32 mouse cellular contexts compared by ENCODE assay signal in the genomic region with DNA sequence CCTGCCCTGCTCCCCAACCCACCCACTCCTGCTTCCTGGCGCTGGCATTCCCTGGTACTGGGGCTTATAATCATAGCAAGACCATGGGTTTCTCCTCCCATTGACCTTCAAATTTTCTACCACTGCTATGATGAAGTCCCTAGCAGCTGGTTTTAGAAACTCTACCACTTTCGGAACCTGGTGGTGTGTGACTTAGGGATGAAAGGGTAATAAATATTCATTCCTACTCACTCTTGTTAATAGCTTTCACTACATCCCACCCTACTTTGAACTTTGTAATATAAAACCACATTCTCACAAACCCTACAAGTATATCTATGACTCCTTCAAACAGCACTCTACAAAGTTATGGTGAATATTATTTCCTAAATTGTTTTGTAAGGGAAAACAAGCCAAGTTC.
"Had no signal": no experiment of that assay in that cellular context is flagged by ENCODE, and none has a peak within 500 bp of the region (broad histone marks: within the 10 kb centered on the region; RNA-seq: fewer than 3 reads in every experiment).

No protein-coding gene starts in this region.

- H3K27ac ChIP-seq: limb, embryonic 10.5 days; limb, embryonic 12.5 days; limb, embryonic 13.5 days; limb, embryonic 15.5 days; liver, embryonic 12.5 days; liver, embryonic 13.5 days; liver, embryonic 14.5 days; liver, embryonic 15.5 days; lung, embryonic 15.5 days; macrophage; midbrain, embryonic 10.5 days; midbrain, embryonic 12.5 days; midbrain, embryonic 13.5 days; midbrain, embryonic 15.5 days; neural tube, embryonic 12.5 days had no signal

- H3K36me3 ChIP-seq: limb, embryonic 10.5 days; limb, embryonic 12.5 days; limb, embryonic 13.5 days; limb, embryonic 15.5 days; liver, embryonic 12.5 days; liver, embryonic 13.5 days; liver, embryonic 15.5 days; lung, embryonic 15.5 days; midbrain, embryonic 10.5 days; midbrain, embryonic 12.5 days; midbrain, embryonic 13.5 days; midbrain, embryonic 15.5 days; neural tube, embryonic 12.5 days had no signal

- ATAC-seq: liver, embryonic 12.5 days; liver, postnatal 0 days; lung, postnatal 0 days; midbrain, embryonic 13.5 days; midbrain, embryonic 15.5 days; midbrain, embryonic 16.5 days had no signal

- H3K4me1 ChIP-seq: limb, embryonic 10.5 days; limb, embryonic 12.5 days; limb, embryonic 13.5 days; limb, embryonic 15.5 days; liver, embryonic 12.5 days; liver, embryonic 13.5 days; liver, embryonic 15.5 days; lung, embryonic 15.5 days; midbrain, embryonic 10.5 days; midbrain, embryonic 12.5 days; midbrain, embryonic 13.5 days; midbrain, embryonic 15.5 days; neural tube, embryonic 12.5 days had no signal

- H3K27me3 ChIP-seq: limb, embryonic 12.5 days; limb, embryonic 13.5 days; limb, embryonic 15.5 days; liver, embryonic 12.5 days; liver, embryonic 13.5 days; liver, embryonic 15.5 days; lung, embryonic 15.5 days; megakaryocyte, embryonic 14.5 days; midbrain, embryonic 12.5 days; midbrain, embryonic 13.5 days; midbrain, embryonic 15.5 days; neural tube, embryonic 12.5 days had no signal

- H3K9ac ChIP-seq: limb, embryonic 12.5 days; limb, embryonic 13.5 days; limb, embryonic 15.5 days; liver, embryonic 12.5 days; liver, embryonic 13.5 days; liver, embryonic 14.5 days; liver, embryonic 15.5 days; liver, postnatal 0 days; lung, embryonic 14.5 days; lung, embryonic 15.5 days; midbrain, embryonic 12.5 days; midbrain, embryonic 13.5 days; midbrain, embryonic 15.5 days; neural tube, embryonic 12.5 days had no signal

- DNase-seq: left cerebral cortex, postnatal 4 days; liver; liver, embryonic 13.5 days; liver, postnatal 0 days; lung, adult 18-20 months; lung, adult 2 months; lung, embryonic 14.5 days; lung, postnatal 10 days; lung, postnatal 14 days; lung, postnatal 36 days; lung, postnatal 4 days; midbrain, embryonic 14.5 days had no signal

- H3K4me3 ChIP-seq: limb, embryonic 10.5 days; limb, embryonic 12.5 days; limb, embryonic 13.5 days; limb, embryonic 15.5 days; liver, embryonic 12.5 days; liver, embryonic 13.5 days; liver, embryonic 15.5 days; lung, embryonic 15.5 days; megakaryocyte, embryonic 14.5 days; midbrain, embryonic 10.5 days; midbrain, embryonic 12.5 days; midbrain, embryonic 13.5 days; midbrain, embryonic 15.5 days; myocyte; neural tube, embryonic 12.5 days had no signal

- H3K9me3 ChIP-seq: limb, embryonic 10.5 days; limb, embryonic 12.5 days; limb, embryonic 13.5 days; limb, embryonic 15.5 days; liver, embryonic 12.5 days; liver, embryonic 13.5 days; liver, embryonic 15.5 days; lung, embryonic 15.5 days; megakaryocyte, embryonic 14.5 days; midbrain, embryonic 10.5 days; midbrain, embryonic 12.5 days; midbrain, embryonic 13.5 days; midbrain, embryonic 15.5 days; neural tube, embryonic 12.5 days had no signal

- H3K4me2 ChIP-seq: limb, embryonic 12.5 days; limb, embryonic 13.5 days; limb, embryonic 15.5 days; liver, embryonic 11.5 days; liver, embryonic 12.5 days; liver, embryonic 13.5 days; liver, embryonic 15.5 days; lung, embryonic 14.5 days; lung, embryonic 15.5 days; midbrain, embryonic 11.5 days; midbrain, embryonic 12.5 days; midbrain, embryonic 13.5 days; midbrain, embryonic 15.5 days; neural tube, embryonic 12.5 days had no signal
